Mouse (Mus musculus): ENCODE measurements around the gene Zfp609. TPM values are rescaled to one million over a fixed set of nuclear protein-coding genes. Genes with fewer than 3 reads are reported as not detected.

The Zfp609 gene
- polyA plus RNA-seq, 1 experiment from 2014 or later = 6.4 TPM

GRCm38 (mm10) chr9:65807818-65808217 lies 19.5 kb downstream of the Zfp609 start:
- DNase-seq (ENCODE audit: low spot score) = no peak
- 71% methylated on average over 1 of the region's 1 CpGs for WGBS
- 0 out of 2 replicates have a peak, but pooled peaks cover 6% of the 10 kb centered on the region for H3K4me1 ChIP-seq
- H3K9me3 ChIP-seq (replicated peaks) = no peaks in the 10 kb centered on the region
- no peak overlapping the region for H3K4me3 ChIP-seq
- H3K27me3 ChIP-seq (ENCODE audit: low read depth, poor library complexity, severe bottlenecking) = no peaks in the 10 kb centered on the region
- no peak overlapping the region for H3K27ac ChIP-seq (replicated peaks)
- peaks cover 8% of the 10 kb centered on the region; the same call in 1 of the 2 replicates for H3K36me3 ChIP-seq

- no peak for DNase-seq (ENCODE audit: low spot score)
- Histone ChIP-seq H3K27me3 (ENCODE audit: low read depth, poor library complexity, severe bottlenecking) (no peaks in the 10 kb centered on the region), H3K4me3 (no peak overlapping the region), H3K9me3 (replicated peaks) (no peaks in the 10 kb centered on the region), H3K4me1 (0 out of 2 replicates have a peak, but pooled peaks cover 6% of the 10 kb centered on the region), H3K27ac (replicated peaks) (no peak overlapping the region), H3K36me3 (peaks cover 8% of the 10 kb centered on the region; the same call in 1 of the 2 replicates)
- 75% methylated on average over 5 of the region's 5 CpGs for WGBS
These were observed 20.1 kb downstream of the Zfp609 start for GRCm38 (mm10) chr9:65807251-65807650.

- DNase-seq (ENCODE audit: low spot score) = no peak
- H3K4me3 ChIP-seq = no peak overlapping the region
- 0 out of 2 replicates have a peak, but pooled peaks cover 1% of the 10 kb centered on the region for H3K4me1 ChIP-seq
- H3K27me3 ChIP-seq (ENCODE audit: low read depth, poor library complexity, severe bottlenecking) = no peaks in the 10 kb centered on the region
- H3K36me3 ChIP-seq = peaks cover 11% of the 10 kb centered on the region
- WGBS = 85% methylated on average over 4 of the region's 4 CpGs
- no peak overlapping the region for H3K27ac ChIP-seq (replicated peaks)
- H3K9me3 ChIP-seq (replicated peaks) = no peaks in the 10 kb centered on the region
These were observed 27.6 kb downstream of the Zfp609 start for GRCm38 (mm10) chr9:65799770-65800169.

- H3K27ac ChIP-seq (replicated peaks) = no peak overlapping the region
- H3K4me3 ChIP-seq = no peak overlapping the region
- no peaks in the 10 kb centered on the region for H3K27me3 ChIP-seq (ENCODE audit: low read depth, poor library complexity, severe bottlenecking)
- H3K9me3 ChIP-seq (replicated peaks) = no peaks in the 10 kb centered on the region
- WGBS = 97% methylated on average over 2 of the region's 2 CpGs
- 0 out of 2 replicates have a peak, but pooled peaks cover 9% of the 10 kb centered on the region for H3K4me1 ChIP-seq
- peaks cover 32% of the 10 kb centered on the region for H3K36me3 ChIP-seq
- DNase-seq (ENCODE audit: low spot score) = no peak
These were observed 31.7 kb downstream of the Zfp609 start for GRCm38 (mm10) chr9:65795651-65796050.

DNA sequence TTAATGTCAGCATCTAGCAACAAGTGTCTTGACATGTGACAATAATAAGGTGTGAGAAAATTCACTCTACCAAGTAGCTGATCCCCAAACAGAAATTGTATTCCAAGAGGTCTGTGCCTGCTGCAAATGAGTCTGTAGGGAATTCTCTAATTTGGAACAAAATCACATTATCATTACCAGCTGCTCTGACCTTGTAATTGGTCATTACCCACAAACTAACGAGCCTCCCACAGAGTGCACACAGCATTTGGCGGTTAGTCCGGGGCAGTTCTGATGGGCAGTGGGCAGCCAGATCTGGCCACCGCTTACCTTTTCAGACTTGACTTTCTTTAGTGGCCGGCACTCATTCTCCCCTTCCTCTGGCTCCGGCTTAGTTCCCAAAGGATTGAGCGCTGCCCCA lies 33.1 kb downstream of the Zfp609 start:
- H3K9me3 ChIP-seq (replicated peaks) = no peaks in the 10 kb centered on the region
- 94% methylated on average over 7 of the region's 7 CpGs for WGBS
- peaks cover 40% of the 10 kb centered on the region for H3K36me3 ChIP-seq
- no peak for DNase-seq (ENCODE audit: low spot score)
- 0 out of 2 replicates have a peak, but pooled peaks cover 9% of the 10 kb centered on the region for H3K4me1 ChIP-seq
- no peak overlapping the region for H3K4me3 ChIP-seq
- no peak overlapping the region for H3K27ac ChIP-seq (replicated peaks)
- H3K27me3 ChIP-seq (ENCODE audit: low read depth, poor library complexity, severe bottlenecking) = no peaks in the 10 kb centered on the region

DNA sequence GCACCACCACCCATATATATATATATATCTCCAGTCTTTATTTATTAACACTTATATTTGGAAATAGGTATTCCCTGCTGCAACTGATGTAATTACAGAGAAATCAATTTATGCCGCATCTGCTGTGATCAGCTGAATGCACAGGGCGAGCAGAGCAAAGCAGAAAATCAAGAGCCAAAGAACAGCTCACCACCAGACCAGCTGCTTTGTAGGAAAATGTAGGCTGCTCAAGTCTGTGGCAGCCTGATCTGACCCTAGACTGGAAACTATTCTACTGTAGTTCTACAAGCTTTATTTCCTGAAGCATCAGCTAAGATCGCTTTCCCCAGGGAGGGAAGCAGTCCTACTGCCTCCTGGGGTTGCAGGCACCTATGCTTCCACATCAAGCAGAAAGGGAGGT lies 33.9 kb downstream of the Zfp609 start:
- Histone ChIP-seq H3K27me3 (ENCODE audit: low read depth, poor library complexity, severe bottlenecking) (no peaks in the 10 kb centered on the region), H3K36me3 (peaks cover 45% of the 10 kb centered on the region), H3K27ac (replicated peaks) (no peak overlapping the region), H3K4me3 (no peak overlapping the region), H3K4me1 (0 out of 2 replicates have a peak, but pooled peaks cover 9% of the 10 kb centered on the region), H3K9me3 (replicated peaks) (no peaks in the 10 kb centered on the region)
- DNase-seq (ENCODE audit: low spot score) = no peak
- 93% methylated on average over 3 of the region's 3 CpGs for WGBS

GRCm38 (mm10) chr9:65793086-65793485 lies 34.3 kb downstream of the Zfp609 start:
- Histone ChIP-seq H3K27me3 (ENCODE audit: low read depth, poor library complexity, severe bottlenecking) (no peaks in the 10 kb centered on the region), H3K9me3 (replicated peaks) (no peaks in the 10 kb centered on the region), H3K4me3 (no peak overlapping the region), H3K4me1 (0 out of 2 replicates have a peak, but pooled peaks cover 9% of the 10 kb centered on the region), H3K27ac (replicated peaks) (no peak overlapping the region), H3K36me3 (peaks cover 48% of the 10 kb centered on the region)
- 86% methylated on average over 3 of the region's 3 CpGs for WGBS
- DNase-seq (ENCODE audit: low spot score) = no peak

- no peak for DNase-seq (ENCODE audit: low spot score)
- Histone ChIP-seq H3K27me3 (ENCODE audit: low read depth, poor library complexity, severe bottlenecking) (no peaks in the 10 kb centered on the region), H3K4me1 (peaks cover 21% of the 10 kb centered on the region), H3K4me3 (no peak overlapping the region), H3K9me3 (replicated peaks) (no peaks in the 10 kb centered on the region), H3K36me3 (peaks cover 48% of the 10 kb centered on the region), H3K27ac (replicated peaks) (no peak overlapping the region)
These were observed 35.5 kb downstream of the Zfp609 start for GRCm38 (mm10) chr9:65791846-65792245.

DNA sequence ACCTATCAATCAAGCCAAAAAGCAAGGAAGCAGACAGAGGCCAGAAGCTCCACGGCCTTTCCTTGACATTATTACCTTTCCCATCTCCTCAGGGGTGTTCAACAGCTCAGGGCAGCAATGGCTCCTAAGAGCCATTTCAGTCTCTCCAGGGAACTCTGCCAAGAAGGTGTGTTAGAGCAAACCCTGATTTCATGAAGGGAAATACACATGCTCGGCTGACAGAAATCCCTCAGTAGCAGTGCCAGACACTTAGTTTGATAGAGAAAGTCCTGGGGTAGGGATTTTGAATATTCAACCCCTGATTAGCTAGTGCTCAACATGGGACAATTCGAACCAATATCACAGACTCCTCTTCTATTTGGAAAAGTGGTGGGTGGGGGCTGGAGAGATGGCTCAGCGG lies 36.3 kb downstream of the Zfp609 start:
- Histone ChIP-seq H3K27me3 (ENCODE audit: low read depth, poor library complexity, severe bottlenecking) (no peaks in the 10 kb centered on the region), H3K9me3 (replicated peaks) (no peaks in the 10 kb centered on the region), H3K27ac (replicated peaks) (no peak overlapping the region), H3K4me1 (peaks cover 21% of the 10 kb centered on the region), H3K4me3 (no peak overlapping the region), H3K36me3 (peaks cover 49% of the 10 kb centered on the region)
- no peak for DNase-seq (ENCODE audit: low spot score)
- WGBS = 91% methylated on average over 4 of the region's 4 CpGs

GRCm38 (mm10) chr9:65789788-65790187 lies 37.6 kb downstream of the Zfp609 start:
- H3K27me3 ChIP-seq (ENCODE audit: low read depth, poor library complexity, severe bottlenecking) = no peaks in the 10 kb centered on the region
- WGBS = 88% methylated on average over 3 of the region's 3 CpGs
- H3K4me1 ChIP-seq = peaks cover 20% of the 10 kb centered on the region
- no peak overlapping the region for H3K4me3 ChIP-seq
- no peak for DNase-seq (ENCODE audit: low spot score)
- H3K36me3 ChIP-seq = peaks cover 43% of the 10 kb centered on the region
- H3K27ac ChIP-seq (replicated peaks) = no peak overlapping the region
- no peaks in the 10 kb centered on the region for H3K9me3 ChIP-seq (replicated peaks)

DNA sequence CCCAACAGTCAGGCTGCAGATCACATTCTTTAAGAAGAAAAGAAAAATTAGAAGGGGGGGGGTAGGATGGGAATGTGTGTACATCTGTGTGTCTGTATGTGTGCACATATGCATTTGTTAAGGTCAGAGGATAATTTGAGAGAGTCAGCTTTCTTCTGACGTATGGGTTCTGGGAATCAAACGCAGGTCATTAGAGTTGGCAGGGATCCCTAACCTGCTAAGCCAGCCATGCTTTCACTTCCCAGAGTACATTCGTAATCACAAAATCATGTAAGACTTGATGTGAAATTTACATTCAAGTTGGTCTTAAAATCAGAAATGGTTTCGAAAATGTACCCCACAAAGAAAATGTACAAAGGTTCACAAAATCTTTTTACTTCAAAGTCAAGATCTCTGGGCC lies 38.8 kb downstream of the Zfp609 start:
- no peaks in the 10 kb centered on the region for H3K9me3 ChIP-seq (replicated peaks)
- 86% methylated on average over 4 of the region's 4 CpGs for WGBS

GRCm38 (mm10) chr9:65787829-65788344 lies 39.5 kb downstream of the Zfp609 start:
- no peak overlapping the region for H3K4me3 ChIP-seq
- 81% methylated on average over 4 of the region's 4 CpGs for WGBS
- no peaks in the 10 kb centered on the region for H3K27me3 ChIP-seq (ENCODE audit: low read depth, poor library complexity, severe bottlenecking)
- H3K4me1 ChIP-seq = peaks cover 23% of the 10 kb centered on the region
- H3K9me3 ChIP-seq (replicated peaks) = no peaks in the 10 kb centered on the region
- no peak overlapping the region for H3K27ac ChIP-seq (replicated peaks)
- H3K36me3 ChIP-seq = peaks cover 24% of the 10 kb centered on the region
- no peak for DNase-seq (ENCODE audit: low spot score)

More for the DNA sequence above, 38.8 kb downstream of the Zfp609 start:
- no peak for DNase-seq (ENCODE audit: low spot score)
- Histone ChIP-seq H3K4me1 (peaks cover 20% of the 10 kb centered on the region), H3K27ac (replicated peaks) (no peak overlapping the region), H3K36me3 (peaks cover 30% of the 10 kb centered on the region), H3K4me3 (no peak overlapping the region), H3K27me3 (ENCODE audit: low read depth, poor library complexity, severe bottlenecking) (no peaks in the 10 kb centered on the region)

DNA sequence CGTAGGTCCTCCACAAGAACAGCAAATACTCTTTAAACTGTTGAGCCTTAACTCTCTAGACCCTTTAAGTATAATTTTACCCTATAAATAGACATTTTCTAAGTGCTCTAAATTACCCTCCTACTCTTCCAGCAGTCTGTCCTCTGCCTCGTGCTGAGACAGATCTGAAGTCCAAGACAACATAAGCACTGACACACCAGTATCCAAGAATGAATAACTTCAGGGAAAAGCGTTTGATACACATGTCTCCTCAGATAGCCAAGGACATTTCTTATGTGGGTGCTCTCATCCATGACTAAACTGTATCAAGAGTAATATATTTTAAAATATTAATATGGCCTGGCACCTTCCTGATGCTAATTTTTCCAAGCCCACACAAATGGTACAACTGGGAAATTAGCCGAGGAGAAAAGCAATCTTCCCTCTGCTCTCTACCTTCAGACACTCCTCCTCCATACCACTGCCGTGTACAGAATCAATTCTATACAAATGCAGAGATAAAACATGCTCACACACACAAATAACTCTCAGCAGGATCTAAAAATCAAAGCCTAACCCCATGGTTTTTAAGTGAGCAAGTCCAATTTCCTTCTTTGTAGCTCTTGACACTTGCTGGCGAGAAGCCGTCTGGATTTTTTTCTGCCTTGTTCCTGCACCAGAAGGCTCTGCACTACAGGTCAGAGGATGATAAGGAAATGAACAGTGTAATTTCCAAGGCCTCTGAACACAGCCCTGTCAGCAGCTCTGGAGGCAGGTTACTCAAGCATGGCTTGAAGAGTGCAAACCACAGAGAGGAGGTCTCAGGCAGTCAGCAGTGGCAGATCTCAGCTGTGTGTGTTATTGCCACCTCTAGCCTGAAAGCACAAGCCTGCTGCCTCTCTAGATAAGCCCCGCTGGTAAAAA lies 40.2 kb downstream of the Zfp609 start:
- 69% methylated on average over 8 of the region's 8 CpGs for whole genome bisulfite sequencing
- H3K27ac ChIP-seq (replicated peaks) = 0 out of 2 replicates have a peak overlapping the region, but pooled peaks have one; percentile 3
- peaks cover 23% of the 10 kb centered on the region for H3K4me1 ChIP-seq
- peaks cover 23% of the 10 kb centered on the region for H3K36me3 ChIP-seq
- no peaks in the 10 kb centered on the region for H3K27me3 ChIP-seq (ENCODE audit: low read depth, poor library complexity, severe bottlenecking)
- H3K4me3 ChIP-seq = no peak overlapping the region
- no peak for DNase-seq (ENCODE audit: low spot score)
- no peaks in the 10 kb centered on the region for H3K9me3 ChIP-seq (replicated peaks)

Measured in midbrain, embryonic 10.5 days (tissue).